Mouse (Mus musculus) kidney, embryonic 15.5 days (tissue): Measurements from ENCODE around the gene Tenm1. TPM values are rescaled to one million over a fixed set of nuclear protein-coding genes. Genes with fewer than 3 reads are reported as not detected.

ENCODE experiments used
- ATAC-seq: fragments of 200-750 bp; cut with Nextera tagmentation; replicated peaks from 2 replicates; pipeline ENCODE4 v1.8.0; 2017; ENCODE audit warnings: moderate TSS enrichment; ENCODE audit not compliant: low FRiP score
- H3K27ac ChIP-seq: fragments of 300-500 bp; sonication (generic); 2 replicates; pipeline ENCODE4 v1.5.1; 2015; ENCODE audit warnings: mild to moderate bottlenecking, inconsistent platforms
- H3K27me3 ChIP-seq: fragments of 300-500 bp; sonication (generic); 2 replicates; pipeline ENCODE4 v1.6.1; 2015; ENCODE audit warnings: inconsistent platforms
- H3K36me3 ChIP-seq: fragments of 300-500 bp; sonication (generic); 2 replicates; pipeline ENCODE4 v1.6.1; 2015; ENCODE audit warnings: inconsistent platforms
- H3K4me1 ChIP-seq: fragments of 300-500 bp; sonication (generic); 2 replicates; pipeline ENCODE4 v1.6.1; 2015; ENCODE audit warnings: inconsistent platforms
- H3K4me2 ChIP-seq: fragments of 300-500 bp; sonication (generic); 2 replicates; pipeline ENCODE4 v1.6.1; 2015; ENCODE audit warnings: moderate library complexity, mild to moderate bottlenecking, inconsistent platforms
- H3K4me3 ChIP-seq: fragments of 300-500 bp; sonication (generic); replicated peaks from 2 replicates; pipeline ENCODE4 v1.5.1; 2015; ENCODE audit warnings: mild to moderate bottlenecking, inconsistent platforms
- H3K9ac ChIP-seq: fragments of 300-500 bp; sonication (generic); 2 replicates; pipeline ENCODE4 v1.6.1; 2015; ENCODE audit warnings: mild to moderate bottlenecking, inconsistent platforms
- H3K9me3 ChIP-seq: fragments of 300-500 bp; sonication (generic); replicated peaks from 2 replicates; pipeline ENCODE4 v1.6.1; 2016; ENCODE audit warnings: inconsistent platforms
- WGBS: fragments of 180-500 bp; shearing (Covaris S2); methylation state at CpG from one replicate; pipeline ENCODE4 v1.1.7; 2015; ENCODE audit warnings: mixed read lengths; 5-methylcytosine and 5-hydroxymethylcytosine counted together
- polyA plus RNA-seq: library from polyadenylated mRNA; unstranded; fragments of >200 nt; fragmentation: Nextera tagmentation; extraction: Ambion mirVana; gene quantifications from 2 replicates; pipeline ENCODE4 v1.2.1, GENCODE M21; 2015

Gene Tenm1
- polyA plus RNA-seq, 1 experiment from 2014 or later: 0.74 TPM

DNA sequence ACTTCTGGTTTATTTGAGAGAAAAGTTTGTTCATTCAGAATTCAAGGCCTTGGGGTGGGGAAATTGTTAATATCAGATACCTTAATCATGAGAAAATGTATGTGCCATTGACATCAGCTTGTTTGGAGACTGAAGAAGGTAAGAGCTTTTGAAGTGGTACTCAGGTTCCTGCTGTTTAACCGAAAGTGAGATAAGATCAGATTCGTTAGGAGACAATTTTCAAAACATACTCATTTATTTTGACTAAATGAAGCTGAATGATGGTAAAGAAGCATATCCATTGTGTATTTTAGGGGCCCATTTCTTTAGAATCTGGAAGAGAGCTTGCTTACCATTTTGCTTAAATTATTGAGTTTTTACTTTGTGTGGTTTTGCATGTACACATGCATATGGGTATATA lies 917.8 kb downstream of the Tenm1 start:
- H3K4me2 ChIP-seq: no peak overlapping the region
- H3K36me3 ChIP-seq: no peaks in the 10 kb centered on the region
- H3K27me3 ChIP-seq: no peaks in the 10 kb centered on the region
- H3K9ac ChIP-seq: no peak overlapping the region
- ATAC-seq: no peak
- no peaks in the 10 kb centered on the region for H3K9me3 ChIP-seq
- no peaks in the 10 kb centered on the region for H3K4me1 ChIP-seq
- WGBS: 77% methylated on average over 2 of the region's 2 CpGs
- no peak overlapping the region for H3K27ac ChIP-seq
- H3K4me3 ChIP-seq: no peak overlapping the region

DNA sequence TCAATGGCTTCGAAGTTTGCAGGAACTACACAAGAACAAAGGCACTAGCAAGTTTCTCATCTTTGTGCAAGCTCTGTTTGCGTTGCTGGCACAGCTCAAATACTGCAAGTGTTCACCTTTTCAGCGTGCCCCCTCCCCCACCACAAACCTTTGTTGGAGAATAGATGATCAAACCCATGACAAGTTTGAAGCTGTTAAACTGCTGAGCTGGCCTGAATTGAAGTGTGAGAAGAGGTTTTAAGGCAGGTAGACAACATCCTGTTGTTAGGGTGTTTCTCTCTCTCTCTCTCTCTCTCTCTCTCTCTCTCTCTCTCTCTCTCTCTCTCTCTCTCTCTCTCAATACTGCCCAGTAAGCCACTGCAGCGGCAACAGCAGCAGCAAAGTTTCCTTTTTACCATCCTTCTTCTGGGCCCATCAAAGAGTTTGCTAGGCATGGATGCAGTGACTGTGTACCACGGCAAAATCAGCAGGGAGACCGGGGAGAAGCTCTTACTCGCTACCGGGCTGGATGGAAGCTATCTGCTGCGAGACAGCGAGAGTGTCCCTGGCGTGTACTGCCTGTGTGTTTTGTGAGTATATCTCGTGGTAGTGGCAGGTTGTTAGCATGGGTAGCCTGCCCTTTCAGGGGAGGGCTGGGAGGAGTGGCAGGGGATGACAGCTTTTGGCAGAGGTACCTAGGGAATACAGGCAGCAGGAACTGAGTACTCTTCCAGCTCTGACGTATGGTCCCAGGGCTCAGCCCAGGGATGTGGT lies 926.5 kb downstream of the Tenm1 start, which contains the start of gene Sh2d1a:
Gene Sh2d1a (plus strand): TSS at position 163 of the 753 bp plus-strand sequence.
- Histone ChIP-seq H3K4me2 (no peak within 1 kb of the TSS), H3K36me3 (no peaks in the 10 kb centered on the region), H3K9me3 (no peaks in the 10 kb centered on the region), H3K9ac (no peak within 1 kb of the TSS), H3K4me1 (no peaks in the 10 kb centered on the region), H3K27me3 (no peaks in the 10 kb centered on the region), H3K4me3 (no peak within 1 kb of the TSS), H3K27ac (no peak within 1 kb of the TSS)
- no peak for ATAC-seq
- 77% methylated on average over 13 of the region's 13 CpGs for WGBS

DNA sequence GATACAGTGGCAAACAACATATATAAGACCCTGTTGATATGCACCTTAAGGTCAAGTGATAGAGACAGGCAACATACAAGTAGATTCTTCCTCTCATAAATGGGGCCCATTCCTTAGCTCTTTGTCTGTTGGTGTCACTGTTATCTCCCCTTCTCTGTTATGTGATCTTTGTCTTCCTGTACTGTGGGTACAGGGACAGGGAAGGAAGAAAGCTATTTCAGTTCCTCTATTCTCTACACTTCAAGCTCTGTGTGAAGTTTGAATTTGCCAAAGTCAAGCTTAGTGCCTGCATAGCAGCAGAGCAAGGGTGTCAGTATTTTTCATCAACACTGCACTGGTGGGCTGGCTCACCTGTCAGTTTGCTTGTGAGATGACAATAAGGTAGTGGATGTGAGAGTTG lies 928.4 kb downstream of the Tenm1 start:
- Histone ChIP-seq H3K27me3 (no peaks in the 10 kb centered on the region), H3K36me3 (no peaks in the 10 kb centered on the region), H3K4me3 (no peak overlapping the region), H3K4me2 (no peak overlapping the region), H3K27ac (no peak overlapping the region), H3K4me1 (no peaks in the 10 kb centered on the region), H3K9me3 (no peaks in the 10 kb centered on the region), H3K9ac (no peak overlapping the region)
- no peak for ATAC-seq

DNA sequence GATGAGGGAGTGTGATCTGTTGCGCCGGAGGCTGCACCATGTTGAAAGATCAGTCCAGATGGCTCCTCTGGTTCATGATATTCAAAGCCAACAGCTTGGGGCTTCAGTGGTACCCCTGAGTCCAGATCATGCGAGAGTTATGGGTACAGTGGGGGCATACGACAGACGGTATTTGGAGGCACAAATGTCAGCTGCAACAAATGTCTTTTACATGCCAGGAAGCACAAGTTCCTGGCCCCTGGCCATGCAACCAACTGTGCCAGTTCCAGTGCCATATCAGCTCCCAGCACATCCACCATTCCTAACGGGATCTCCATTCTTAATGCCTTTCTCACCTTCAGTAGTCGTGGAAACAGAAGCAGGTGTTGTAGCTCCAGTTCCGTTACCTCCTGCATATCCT lies 938.6 kb downstream of the Tenm1 start:
- no peaks in the 10 kb centered on the region for H3K4me1 ChIP-seq
- no peak overlapping the region for H3K9ac ChIP-seq
- no peaks in the 10 kb centered on the region for H3K36me3 ChIP-seq
- H3K27ac ChIP-seq: no peak overlapping the region
- WGBS: 91% methylated on average over 8 of the region's 8 CpGs
- no peak overlapping the region for H3K4me3 ChIP-seq
- H3K9me3 ChIP-seq: no peaks in the 10 kb centered on the region
- no peak for ATAC-seq
- H3K27me3 ChIP-seq: no peaks in the 10 kb centered on the region
- H3K4me2 ChIP-seq: no peak overlapping the region

DNA sequence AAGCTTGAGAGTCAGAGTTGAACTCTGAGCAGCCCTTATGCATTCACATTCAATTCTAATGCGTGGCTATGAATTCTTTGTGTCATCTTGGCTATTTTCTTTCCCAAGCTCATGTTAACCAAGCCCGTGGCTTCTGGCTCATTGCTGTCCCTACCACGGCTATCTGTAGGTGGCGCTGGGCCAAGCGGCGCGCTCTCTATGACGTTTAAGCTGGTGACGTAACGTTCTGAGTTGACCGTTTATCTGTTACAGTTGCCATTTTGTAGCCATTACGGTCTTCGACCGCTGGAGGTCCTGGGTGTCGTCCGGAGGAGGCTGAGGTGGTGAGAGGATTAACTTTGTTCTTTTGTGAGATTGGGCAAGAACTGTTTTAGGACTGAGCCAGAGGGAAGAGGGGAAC lies 939.5 kb downstream of the Tenm1 start, which contains the start of gene Tex13c2:
Gene Tex13c2 (plus strand): TSS at position 246 of the 400 bp plus-strand sequence.
- Histone ChIP-seq H3K4me3 (no peak within 1 kb of the TSS), H3K27me3 (no peaks in the 10 kb centered on the region), H3K4me1 (no peaks in the 10 kb centered on the region), H3K9me3 (no peaks in the 10 kb centered on the region), H3K27ac (no peak within 1 kb of the TSS), H3K9ac (no peak within 1 kb of the TSS), H3K4me2 (no peak within 1 kb of the TSS), H3K36me3 (no peaks in the 10 kb centered on the region)
- WGBS: 89% methylated on average over 16 of the region's 16 CpGs
- ATAC-seq: no peak

Other genes starting within 250 kb of the Tenm1 start
- not detected in 2 replicates for gene Tex13c1, start 162.0 kb upstream of the Tenm1 start, polyA plus RNA-seq